Mouse (Mus musculus) forebrain, embryonic 15.5 days (tissue): ENCODE results near the gene Tapbp. TPM values are rescaled to one million over a fixed set of nuclear protein-coding genes. Genes with fewer than 3 reads are reported as not detected.

Experiments
- ATAC-seq: fragments of 200-750 bp; cut with Nextera tagmentation; replicated peaks from 2 replicates; pipeline ENCODE4 v1.8.0; 2017; ENCODE audit warnings: mild to moderate bottlenecking, moderate TSS enrichment, moderate library complexity
- H3K27ac ChIP-seq: fragments of 300-500 bp; sonication (generic); replicated peaks from 2 replicates; pipeline ENCODE4 v1.5.1; 2015; ENCODE audit warnings: mild to moderate bottlenecking, inconsistent platforms
- H3K27me3 ChIP-seq: fragments of 300-500 bp; sonication (generic); 2 replicates; pipeline ENCODE4 v1.6.1; 2015; ENCODE audit warnings: inconsistent platforms
- H3K36me3 ChIP-seq: fragments of 300-500 bp; sonication (generic); 2 replicates; pipeline ENCODE4 v1.6.1; 2015; ENCODE audit warnings: mild to moderate bottlenecking, inconsistent platforms
- H3K4me1 ChIP-seq: fragments of 300-500 bp; sonication (generic); 2 replicates; pipeline ENCODE4 v1.6.1; 2015; ENCODE audit warnings: inconsistent platforms
- H3K4me2 ChIP-seq: fragments of 300-500 bp; sonication (generic); replicated peaks from 2 replicates; pipeline ENCODE4 v1.6.1; 2015; ENCODE audit warnings: mild to moderate bottlenecking, inconsistent platforms
- H3K4me3 ChIP-seq: fragments of 300-500 bp; sonication (generic); 2 replicates; pipeline ENCODE4 v1.5.1; 2015; ENCODE audit warnings: mild to moderate bottlenecking, inconsistent platforms
- H3K9ac ChIP-seq: fragments of 300-500 bp; sonication (generic); replicated peaks from 2 replicates; pipeline ENCODE4 v1.6.1; 2015; ENCODE audit warnings: mild to moderate bottlenecking, inconsistent platforms
- H3K9me3 ChIP-seq: fragments of 300-500 bp; sonication (generic); 2 replicates; pipeline ENCODE4 v1.6.1; 2016; ENCODE audit warnings: inconsistent platforms
- WGBS: fragments of 180-500 bp; shearing (Covaris S2); methylation state at CpG from one replicate; pipeline ENCODE4 v1.1.7; 2015; ENCODE audit warnings: mixed read lengths; 5-methylcytosine and 5-hydroxymethylcytosine counted together
- polyA plus RNA-seq: library from polyadenylated mRNA; unstranded; fragments of >200 nt; fragmentation: Nextera tagmentation; extraction: Ambion mirVana; gene quantifications from 2 replicates; pipeline ENCODE4 v1.2.1, GENCODE M21; 2015

The Tapbp gene
- polyA plus RNA-seq, 1 experiment from 2014 or later = 18.2 TPM

GRCm38 (mm10) chr17:33908331-33909076 is 7.2 kb upstream of the Tapbp start:
- H3K36me3 ChIP-seq = peaks cover 23% of the 10 kb centered on the region
- H3K9me3 ChIP-seq = no peaks in the 10 kb centered on the region
- whole genome bisulfite sequencing = under 1% methylated on average over 43 of the region's 44 CpGs
- peak overlapping the region; percentile 89 for H3K9ac ChIP-seq
- ATAC-seq = peak; percentile 12
- H3K4me1 ChIP-seq = peaks cover 30% of the 10 kb centered on the region
- no peaks in the 10 kb centered on the region for H3K27me3 ChIP-seq
- peak overlapping the region; percentile 80 for H3K4me3 ChIP-seq
- peak overlapping the region; percentile 94 for H3K4me2 ChIP-seq
- H3K27ac ChIP-seq = peak overlapping the region; percentile 95

- Histone ChIP-seq H3K27me3 (no peaks in the 10 kb centered on the region), H3K9me3 (no peaks in the 10 kb centered on the region), H3K27ac (peak within 1 kb of the TSS; percentile 95), H3K36me3 (peaks cover 30% of the 10 kb centered on the region), H3K9ac (peak within 1 kb of the TSS; percentile 89), H3K4me3 (peak within 1 kb of the TSS; percentile 80), H3K4me2 (peak within 1 kb of the TSS; percentile 94), H3K4me1 (peaks cover 30% of the 10 kb centered on the region)
- under 1% methylated on average over 68 of the region's 68 CpGs for WGBS
- peak; percentile 97 for ATAC-seq
These were observed 6.4 kb upstream of the Tapbp start, which contains the start of gene Daxx for GRCm38 (mm10) chr17:33909077-33909868. Gene Daxx, plus strand, starts transcription at chr17:33909414.

- no peaks in the 10 kb centered on the region for H3K27me3 ChIP-seq
- H3K4me1 ChIP-seq = peaks cover 33% of the 10 kb centered on the region
- no peaks in the 10 kb centered on the region for H3K9me3 ChIP-seq
- peak overlapping the region; percentile 80 for H3K4me3 ChIP-seq
- peak overlapping the region; percentile 95 for H3K27ac ChIP-seq
- 0 out of 2 replicates have a peak, but pooled peaks have one; percentile 1 for ATAC-seq
- H3K4me2 ChIP-seq = peak overlapping the region; percentile 94
- H3K9ac ChIP-seq = peak overlapping the region; percentile 87
- WGBS = under 1% methylated on average over 14 of the region's 14 CpGs
- H3K36me3 ChIP-seq = peaks cover 36% of the 10 kb centered on the region
These were observed 5.8 kb upstream of the Tapbp start for GRCm38 (mm10) chr17:33909869-33910250.

GRCm38 (mm10) chr17:33910346-33911051 is 5.2 kb upstream of the Tapbp start:
- H3K9ac ChIP-seq = peak overlapping the region; percentile 87
- H3K9me3 ChIP-seq = no peaks in the 10 kb centered on the region
- 52% methylated on average over 11 of the region's 11 CpGs for WGBS
- peaks cover 40% of the 10 kb centered on the region for H3K4me1 ChIP-seq
- ATAC-seq = no peak
- H3K4me2 ChIP-seq = peak overlapping the region; percentile 94
- no peaks in the 10 kb centered on the region for H3K27me3 ChIP-seq
- H3K27ac ChIP-seq = no peak overlapping the region
- peak overlapping the region; percentile 80 for H3K4me3 ChIP-seq
- H3K36me3 ChIP-seq = peaks cover 39% of the 10 kb centered on the region

GRCm38 (mm10) chr17:33911052-33911812 is 4.5 kb upstream of the Tapbp start:
- Histone ChIP-seq H3K27ac (no peak overlapping the region), H3K36me3 (peaks cover 39% of the 10 kb centered on the region), H3K9me3 (no peaks in the 10 kb centered on the region), H3K4me2 (no peak overlapping the region), H3K4me1 (peaks cover 42% of the 10 kb centered on the region), H3K27me3 (no peaks in the 10 kb centered on the region), H3K9ac (no peak overlapping the region), H3K4me3 (no peak overlapping the region)
- WGBS = 90% methylated on average over 31 of the region's 31 CpGs
- no peak for ATAC-seq

- no peak overlapping the region for H3K27ac ChIP-seq
- no peak overlapping the region for H3K4me2 ChIP-seq
- no peaks in the 10 kb centered on the region for H3K27me3 ChIP-seq
- H3K36me3 ChIP-seq = peaks cover 39% of the 10 kb centered on the region
- H3K9me3 ChIP-seq = no peaks in the 10 kb centered on the region
- ATAC-seq = no peak
- peaks cover 48% of the 10 kb centered on the region for H3K4me1 ChIP-seq
- WGBS = 91% methylated on average over 28 of the region's 28 CpGs
- H3K4me3 ChIP-seq = no peak overlapping the region
- no peak overlapping the region for H3K9ac ChIP-seq
These were observed 3.8 kb upstream of the Tapbp start for GRCm38 (mm10) chr17:33911813-33912414.

GRCm38 (mm10) chr17:33913264-33913663 is 2.4 kb upstream of the Tapbp start:
- ATAC-seq = no peak
- Histone ChIP-seq H3K27ac (no peak overlapping the region), H3K9ac (no peak overlapping the region), H3K4me3 (no peak overlapping the region), H3K4me1 (peaks cover 47% of the 10 kb centered on the region), H3K4me2 (no peak overlapping the region), H3K9me3 (no peaks in the 10 kb centered on the region), H3K27me3 (no peaks in the 10 kb centered on the region), H3K36me3 (peaks cover 39% of the 10 kb centered on the region)
- WGBS = 89% methylated on average over 10 of the region's 10 CpGs

- Histone ChIP-seq H3K27me3 (no peaks in the 10 kb centered on the region), H3K9me3 (no peaks in the 10 kb centered on the region), H3K4me2 (no peak overlapping the region), H3K9ac (no peak overlapping the region), H3K4me1 (peaks cover 46% of the 10 kb centered on the region), H3K4me3 (no peak overlapping the region), H3K27ac (no peak overlapping the region), H3K36me3 (peaks cover 39% of the 10 kb centered on the region)
- ATAC-seq = no peak
- WGBS = 97% methylated on average over 8 of the region's 8 CpGs
These were observed 1.8 kb upstream of the Tapbp start for GRCm38 (mm10) chr17:33913905-33914304.

- Histone ChIP-seq H3K27ac (peak overlapping the region; percentile 86; the same call in 1 of the 2 replicates), H3K36me3 (peaks cover 39% of the 10 kb centered on the region), H3K9ac (peak overlapping the region; percentile 51; the same call in 1 of the 2 replicates)
These were observed 719 bp upstream of the Tapbp start for GRCm38 (mm10) chr17:33914969-33915391.

GRCm38 (mm10) chr17:33916294-33916693 is 595 bp downstream of the Tapbp start:
- peak overlapping the region; percentile 59 for H3K4me3 ChIP-seq
- H3K36me3 ChIP-seq = peaks cover 36% of the 10 kb centered on the region
- H3K4me2 ChIP-seq = peak overlapping the region; percentile 73
- peak; percentile 36 for ATAC-seq
- H3K9me3 ChIP-seq = no peaks in the 10 kb centered on the region
- peak overlapping the region; percentile 86 for H3K27ac ChIP-seq
- H3K4me1 ChIP-seq = peaks cover 50% of the 10 kb centered on the region
- no peaks in the 10 kb centered on the region for H3K27me3 ChIP-seq
- peak overlapping the region; percentile 51 for H3K9ac ChIP-seq
- WGBS = under 1% methylated on average over 19 of the region's 20 CpGs

More at GRCm38 (mm10) chr17:33914969-33915391, 719 bp upstream of the Tapbp start:
- Histone ChIP-seq H3K9me3 (no peaks in the 10 kb centered on the region), H3K27me3 (no peaks in the 10 kb centered on the region), H3K4me1 (peaks cover 55% of the 10 kb centered on the region), H3K4me3 (peak overlapping the region; percentile 59), H3K4me2 (peak overlapping the region; percentile 73)
- ATAC-seq = no peak
- 68% methylated on average over 13 of the region's 13 CpGs for WGBS
